Mouse (Mus musculus): ENCODE measurements around the gene Wwc2. TPM values are rescaled to one million over a fixed set of nuclear protein-coding genes. Genes with fewer than 3 reads are reported as not detected.
A peak's percentile ranks its signal among the peaks of the same experiment; 100 is the strongest.

Wwc2 gene
- polyA plus RNA-seq, 1 experiment = 3.0 TPM

- TF ChIP-seq GATA1 (IDR thresholded peaks at IDR 0.05; ENCODE audit: borderline replicate concordance, low read length) (no peak), FLI1 (IDR thresholded peaks at IDR 0.05; ENCODE audit: low read length) (no peak)
- Histone ChIP-seq H3K36me3 (replicated peaks; ENCODE audit: low read length) (no peaks in the 10 kb centered on the region), H3K9me3 (no peaks in the 10 kb centered on the region), H3K4me3 (replicated peaks) (no peak overlapping the region), H3K4me1 (peaks cover 21% of the 10 kb centered on the region), H3K27me3 (replicated peaks) (peaks cover 2% of the 10 kb centered on the region)
Measured at GRCm38 (mm10) chr8:47932028-47932790, 58.5 kb downstream of the Wwc2 start.

- no peak for TF ChIP-seq GATA1 (IDR thresholded peaks at IDR 0.05; ENCODE audit: borderline replicate concordance, low read length)
- no peak for TF ChIP-seq FLI1 (IDR thresholded peaks at IDR 0.05; ENCODE audit: low read length)
- H3K9me3 ChIP-seq = no peaks in the 10 kb centered on the region
Measured at GRCm38 (mm10) chr8:47931371-47931770, 59.4 kb downstream of the Wwc2 start.

DNA sequence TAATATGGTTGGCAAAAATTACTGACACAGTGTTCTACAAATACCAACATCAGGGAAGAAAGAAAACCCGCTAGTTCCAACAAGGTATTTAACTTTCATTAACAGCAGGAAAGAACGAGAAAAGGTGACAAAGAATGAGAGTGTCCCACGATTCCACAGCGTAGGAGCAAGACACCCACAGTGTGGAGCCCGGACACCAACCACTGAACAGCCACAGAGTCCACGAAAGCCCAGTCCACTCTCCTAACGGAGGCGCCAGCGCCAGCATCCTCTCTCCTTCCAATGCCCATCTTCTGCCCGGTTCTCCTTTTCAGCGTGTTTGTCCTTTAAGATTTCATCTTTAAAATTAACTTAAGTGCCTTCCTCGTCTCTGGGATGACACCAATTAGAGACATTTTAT is 61.1 kb downstream of the Wwc2 start:
- no peak overlapping the region for H3K4me3 ChIP-seq (replicated peaks)
- TF ChIP-seq GATA1 (IDR thresholded peaks at IDR 0.05; ENCODE audit: borderline replicate concordance, low read length) = no peak
- TF ChIP-seq FLI1 (IDR thresholded peaks at IDR 0.05; ENCODE audit: low read length) = no peak
- no peaks in the 10 kb centered on the region for H3K9me3 ChIP-seq
- H3K4me1 ChIP-seq = peaks cover 11% of the 10 kb centered on the region
- no peaks in the 10 kb centered on the region for H3K36me3 ChIP-seq (replicated peaks; ENCODE audit: low read length)
- peaks cover 2% of the 10 kb centered on the region for H3K27me3 ChIP-seq (replicated peaks)

More at GRCm38 (mm10) chr8:47931371-47931770, 59.4 kb downstream of the Wwc2 start:
- Histone ChIP-seq H3K27me3 (replicated peaks) (peaks cover 2% of the 10 kb centered on the region), H3K4me1 (peaks cover 21% of the 10 kb centered on the region), H3K4me3 (replicated peaks) (no peak overlapping the region), H3K36me3 (replicated peaks; ENCODE audit: low read length) (no peaks in the 10 kb centered on the region)

GRCm38 (mm10) chr8:47928604-47929185 is 62.0 kb downstream of the Wwc2 start:
- Histone ChIP-seq H3K4me1 (peaks cover 8% of the 10 kb centered on the region), H3K27me3 (replicated peaks) (no peaks in the 10 kb centered on the region), H3K4me3 (replicated peaks) (no peak overlapping the region), H3K9me3 (no peaks in the 10 kb centered on the region), H3K36me3 (replicated peaks; ENCODE audit: low read length) (no peaks in the 10 kb centered on the region)
- TF ChIP-seq FLI1 (IDR thresholded peaks at IDR 0.05; ENCODE audit: low read length) (no peak), GATA1 (IDR thresholded peaks at IDR 0.05; ENCODE audit: borderline replicate concordance, low read length) (no peak)

DNA sequence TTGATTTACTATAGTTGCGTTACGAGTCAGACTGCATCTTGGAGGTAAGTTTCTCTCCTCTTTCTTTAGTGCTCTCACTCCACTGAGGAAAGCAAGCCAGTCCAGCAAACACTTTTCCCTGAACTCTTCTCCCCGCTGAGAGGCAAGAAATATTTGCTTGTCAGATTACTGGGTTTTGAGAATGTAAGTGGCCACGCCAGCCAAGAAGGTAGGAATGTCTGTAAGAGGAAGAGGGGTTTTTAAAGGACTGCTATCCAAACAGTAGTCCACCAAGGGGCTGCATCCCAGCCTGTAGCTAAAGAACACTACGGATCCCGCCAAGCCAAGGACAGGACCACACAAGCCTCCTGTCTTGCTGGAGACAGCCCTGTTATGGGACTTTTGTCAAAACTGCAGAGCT is 65.8 kb downstream of the Wwc2 start:
- H3K36me3 ChIP-seq (replicated peaks; ENCODE audit: low read length) = peaks cover 7% of the 10 kb centered on the region
- no peak overlapping the region for H3K4me3 ChIP-seq (replicated peaks)
- no peaks in the 10 kb centered on the region for H3K27me3 ChIP-seq (replicated peaks)
- peaks cover 9% of the 10 kb centered on the region for H3K9me3 ChIP-seq
- peaks cover 18% of the 10 kb centered on the region for H3K4me1 ChIP-seq
- TF ChIP-seq FLI1 (IDR thresholded peaks at IDR 0.05; ENCODE audit: low read length) = no peak
- no peak for TF ChIP-seq GATA1 (IDR thresholded peaks at IDR 0.05; ENCODE audit: borderline replicate concordance, low read length)

DNA sequence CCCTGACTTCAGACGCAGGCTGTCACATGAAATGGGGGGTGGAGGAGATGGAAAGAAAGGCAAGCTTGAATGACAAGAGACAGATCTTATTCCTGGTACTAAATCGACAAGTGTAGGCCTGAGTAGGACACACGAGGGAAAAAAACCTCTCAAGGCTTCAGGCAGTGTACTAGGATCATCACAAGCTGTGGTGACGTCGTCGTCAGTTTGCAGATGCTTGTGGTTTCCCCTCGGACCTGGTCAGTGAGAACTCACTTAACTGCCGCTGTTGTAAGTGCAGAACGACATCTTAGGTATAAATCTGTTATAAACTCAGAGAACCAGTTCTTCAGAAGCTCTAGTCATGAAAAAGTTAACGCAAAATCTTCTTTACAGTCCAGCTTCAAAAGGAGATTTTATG is 67.9 kb downstream of the Wwc2 start:
- Histone ChIP-seq H3K4me3 (replicated peaks) (no peak overlapping the region), H3K36me3 (replicated peaks; ENCODE audit: low read length) (peaks cover 12% of the 10 kb centered on the region), H3K27me3 (replicated peaks) (no peaks in the 10 kb centered on the region), H3K9me3 (peaks cover 9% of the 10 kb centered on the region), H3K4me1 (peaks cover 15% of the 10 kb centered on the region)
- TF ChIP-seq FLI1 (IDR thresholded peaks at IDR 0.05; ENCODE audit: low read length) (no peak), GATA1 (IDR thresholded peaks at IDR 0.05; ENCODE audit: borderline replicate concordance, low read length) (no peak)

GRCm38 (mm10) chr8:47922011-47922410 is 68.7 kb downstream of the Wwc2 start:
- H3K27me3 ChIP-seq (replicated peaks) = peaks cover 1% of the 10 kb centered on the region

DNA sequence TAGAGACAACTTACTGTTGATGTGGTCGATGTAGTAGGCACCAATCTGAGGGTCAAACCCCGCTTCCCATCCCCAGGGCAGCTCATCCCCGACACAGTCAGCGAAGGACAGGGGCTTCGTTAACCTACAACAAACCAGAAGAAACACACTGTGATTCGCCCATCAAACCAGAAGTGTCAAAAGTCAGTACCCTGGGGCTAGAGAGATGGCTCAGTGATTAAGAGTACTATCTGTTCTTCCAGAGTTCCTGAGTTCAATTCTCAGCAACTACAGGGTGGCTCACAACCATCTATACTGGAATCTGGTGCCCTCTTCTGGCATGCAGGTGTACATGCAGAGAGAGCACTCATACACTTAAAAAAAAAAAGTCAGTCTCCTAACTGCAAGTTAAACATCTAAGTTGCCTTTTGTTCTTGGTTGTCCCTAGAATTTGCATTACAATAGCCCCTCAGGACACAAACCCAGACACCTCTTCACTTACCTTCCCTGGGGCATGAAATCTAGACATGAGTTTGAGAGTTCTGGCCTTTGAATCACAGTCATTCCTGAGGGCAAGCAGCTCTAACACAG is 70.1 kb downstream of the Wwc2 start:
- Histone ChIP-seq H3K9me3 (peaks cover 9% of the 10 kb centered on the region), H3K4me3 (replicated peaks) (no peak overlapping the region), H3K4me1 (peaks cover 31% of the 10 kb centered on the region), H3K36me3 (replicated peaks; ENCODE audit: low read length) (peaks cover 12% of the 10 kb centered on the region), H3K27me3 (replicated peaks) (peaks cover 1% of the 10 kb centered on the region)
- TF ChIP-seq GATA1 (IDR thresholded peaks at IDR 0.05; ENCODE audit: borderline replicate concordance, low read length) = no peak
- no peak for TF ChIP-seq FLI1 (IDR thresholded peaks at IDR 0.05; ENCODE audit: low read length)

More at GRCm38 (mm10) chr8:47922011-47922410, 68.7 kb downstream of the Wwc2 start:
- H3K9me3 ChIP-seq = peaks cover 9% of the 10 kb centered on the region
- TF ChIP-seq GATA1 (IDR thresholded peaks at IDR 0.05; ENCODE audit: borderline replicate concordance, low read length) (no peak), FLI1 (IDR thresholded peaks at IDR 0.05; ENCODE audit: low read length) (no peak)
- H3K36me3 ChIP-seq (replicated peaks; ENCODE audit: low read length) = peaks cover 12% of the 10 kb centered on the region
- peaks cover 22% of the 10 kb centered on the region for H3K4me1 ChIP-seq
- H3K4me3 ChIP-seq (replicated peaks) = no peak overlapping the region

- peaks cover 12% of the 10 kb centered on the region for H3K9me3 ChIP-seq
- peaks cover 12% of the 10 kb centered on the region for H3K36me3 ChIP-seq (replicated peaks; ENCODE audit: low read length)
- TF ChIP-seq GATA1 (IDR thresholded peaks at IDR 0.05; ENCODE audit: borderline replicate concordance, low read length) (no peak), FLI1 (IDR thresholded peaks at IDR 0.05; ENCODE audit: low read length) (no peak)
- H3K27me3 ChIP-seq (replicated peaks) = peaks cover 1% of the 10 kb centered on the region
- H3K4me3 ChIP-seq (replicated peaks) = peak overlapping the region; percentile 85
- H3K4me1 ChIP-seq = peaks cover 31% of the 10 kb centered on the region
Measured at GRCm38 (mm10) chr8:47917060-47918035, 73.4 kb downstream of the Wwc2 start.
